Mouse (Mus musculus): ENCODE data around the gene Ak2.

DNA sequence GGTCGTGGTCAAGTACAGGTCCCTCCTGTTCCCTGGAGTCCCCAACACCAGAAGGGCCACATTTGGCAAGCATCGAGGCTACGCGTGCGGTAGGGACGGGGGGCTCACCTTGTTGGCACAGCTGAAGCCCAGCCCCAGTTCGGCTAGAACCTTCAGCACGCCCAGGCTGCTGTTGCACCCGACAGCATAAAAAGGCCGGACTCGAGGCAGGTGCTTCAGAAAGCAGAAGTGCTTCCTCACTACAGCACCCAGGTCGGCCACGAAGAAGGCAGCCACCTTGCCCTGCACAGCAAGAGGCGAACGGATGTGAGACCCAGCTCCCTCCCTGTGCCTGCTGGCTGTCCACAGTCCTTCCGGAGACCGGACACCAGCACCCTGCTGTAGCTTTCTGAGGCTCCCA is 32.1 kb upstream of the Ak2 start:
- no peak for TF ChIP-seq GATA1 (IDR thresholded peaks at IDR 0.05; ENCODE audit: borderline replicate concordance, low read length)
- TF ChIP-seq FLI1 (IDR thresholded peaks at IDR 0.05; ENCODE audit: low read length), result no peak
